Mouse (Mus musculus) CH12.LX (cell line): ENCODE results near the gene Rnf44. TPM values are rescaled to one million over a fixed set of nuclear protein-coding genes. Genes with fewer than 3 reads are reported as not detected.

ENCODE experiments used
- DNase-seq: peaks from one replicate; pipeline ENCODE4 v3.0.0-alpha.2; 2013; ENCODE audit errors: extremely low read depth
- H3K27ac ChIP-seq: 2 replicates; pipeline ENCODE4 v1.5.1; 2012; ENCODE audit warnings: low read depth, mild to moderate bottlenecking, control low read depth, moderate library complexity; ENCODE audit not compliant: insufficient read depth
- H3K27me3 ChIP-seq: replicated peaks from 2 replicates; pipeline ENCODE3; 2012; ENCODE audit warnings: inconsistent platforms
- H3K36me3 ChIP-seq, 2 experiments: replicated peaks in 1 of 2; 2 replicates each; pipeline versions ENCODE3 to v1.6.1; 2012; ENCODE audit warnings: inconsistent platforms in 1 of 2, low read length in 1 of 2, mild to moderate bottlenecking in 1 of 2, mixed read lengths in 1 of 2, moderate library complexity in 1 of 2; ENCODE audit not compliant: control insufficient read depth in 1 of 2, insufficient read depth in 1 of 2
- H3K4me1 ChIP-seq, 2 experiments: 2 replicates each; pipeline ENCODE4 v1.6.1; 2012; ENCODE audit warnings: inconsistent platforms in 1 of 2, moderate library complexity in 1 of 2; ENCODE audit not compliant: insufficient read depth in 2 of 2, control insufficient read depth in 1 of 2
- H3K4me2 ChIP-seq: 2 replicates; pipeline ENCODE4 v1.6.1; 2012; ENCODE audit warnings: low read depth, mild to moderate bottlenecking, control low read depth; ENCODE audit not compliant: poor library complexity, insufficient read depth, severe bottlenecking
- H3K4me3 ChIP-seq, 3 experiments: fragments of 150-350 bp in 1 of 3; sonication (generic) in 1 of 3; replicated peaks in 1 of 3; 2 replicates each; pipeline versions ENCODE3 to v1.5.1; 2011 to 2012; ENCODE audit warnings: low read depth in 2 of 3, low read length in 2 of 3, mild to moderate bottlenecking in 2 of 3, moderate library complexity in 2 of 3, control low read depth in 1 of 3, improper control_type of control experiment in 1 of 3, inconsistent platforms in 1 of 3, mixed read lengths in 1 of 3; ENCODE audit not compliant: poor library complexity in 1 of 3
- H3K79me2 ChIP-seq: replicated peaks from 2 replicates; pipeline ENCODE4 v1.6.1; 2012; ENCODE audit warnings: mild to moderate bottlenecking, moderate library complexity; ENCODE audit not compliant: control insufficient read depth, poor library complexity, insufficient read depth, severe bottlenecking; ENCODE audit errors: extremely low read depth
- H3K9ac ChIP-seq: 2 replicates; pipeline ENCODE4 v1.6.1; 2012; ENCODE audit warnings: low read depth, mild to moderate bottlenecking, control low read depth, moderate library complexity; ENCODE audit not compliant: insufficient read depth
- H3K9me3 ChIP-seq: replicated peaks from 2 replicates; pipeline ENCODE3; 2012; ENCODE audit warnings: low read length, inconsistent platforms, mixed read lengths
- BHLHE40 ChIP-seq: IDR thresholded peaks from 2 replicates; pipeline ENCODE4 v1.6.1; 2011; ENCODE audit warnings: mild to moderate bottlenecking, low read depth, low read length, improper control_type of control experiment
- CHD1 ChIP-seq: IDR thresholded peaks from 2 replicates; pipeline ENCODE4 v1.6.1; 2012; ENCODE audit warnings: low read depth, low read length, improper control_type of control experiment, inconsistent platforms
- CHD2 ChIP-seq: IDR thresholded peaks from 2 replicates; pipeline ENCODE4 v1.6.1; 2011; ENCODE audit warnings: low read length, improper control_type of control experiment
- CTCF ChIP-seq, 2 experiments: IDR thresholded peaks in 1 of 2; conservative IDR thresholded peaks in 1 of 2; 2 replicates each; pipeline ENCODE4 v1.5.1; 2011 to 2012; ENCODE audit warnings: low read depth in 2 of 2, low read length in 2 of 2, improper control_type of control experiment in 1 of 2, inconsistent platforms in 1 of 2, mild to moderate bottlenecking in 1 of 2, moderate library complexity in 1 of 2
- ELF1 ChIP-seq: IDR thresholded peaks from 2 replicates; pipeline ENCODE4 v1.6.1; 2014; ENCODE audit warnings: low read depth, mild to moderate bottlenecking, inconsistent platforms, low read length, improper control_type of control experiment
- EP300 ChIP-seq: IDR thresholded peaks from 2 replicates; pipeline ENCODE4 v1.6.1; 2011; ENCODE audit warnings: low read length, improper control_type of control experiment
- HCFC1 ChIP-seq: IDR thresholded peaks from 2 replicates; pipeline ENCODE4 v1.6.1; 2012; ENCODE audit warnings: low read depth, mild to moderate bottlenecking, inconsistent platforms, low read length, improper control_type of control experiment
- IRF4 ChIP-seq: IDR thresholded peaks from 2 replicates; pipeline ENCODE4 v1.6.1; 2014; ENCODE audit warnings: low read depth, mild to moderate bottlenecking, inconsistent platforms, low read length, improper control_type of control experiment
- JUN ChIP-seq: IDR thresholded peaks from 2 replicates; pipeline ENCODE4 v1.6.1; 2011; ENCODE audit warnings: low read depth, mild to moderate bottlenecking, low read length, improper control_type of control experiment, moderate library complexity; ENCODE audit not compliant: insufficient read depth
- JUND ChIP-seq: conservative IDR thresholded peaks from 2 replicates; pipeline ENCODE4 v1.6.1; 2011; ENCODE audit warnings: low read depth, low read length, improper control_type of control experiment
- MAFK ChIP-seq: IDR thresholded peaks from 2 replicates; pipeline ENCODE4 v1.6.1; 2011; ENCODE audit warnings: low read length, improper control_type of control experiment; ENCODE audit not compliant: insufficient replicate concordance
- MAX ChIP-seq: IDR thresholded peaks from 2 replicates; pipeline ENCODE4 v1.6.1; 2011; ENCODE audit warnings: low read length, improper control_type of control experiment
- MAZ ChIP-seq: IDR thresholded peaks from 2 replicates; pipeline ENCODE4 v1.6.1; 2012; ENCODE audit warnings: low read depth, mild to moderate bottlenecking, inconsistent platforms, low read length, improper control_type of control experiment, moderate library complexity
- MEF2A ChIP-seq: IDR thresholded peaks from 2 replicates; pipeline ENCODE4 v1.6.1; 2014; ENCODE audit warnings: low read depth, mild to moderate bottlenecking, inconsistent platforms, low read length, improper control_type of control experiment, borderline replicate concordance
- MXI1 ChIP-seq: IDR thresholded peaks from 2 replicates; pipeline ENCODE4 v1.6.1; 2011; ENCODE audit warnings: mild to moderate bottlenecking, low read depth, low read length, improper control_type of control experiment
- MYC ChIP-seq: IDR thresholded peaks from 2 replicates; pipeline ENCODE4 v1.6.1; 2011; ENCODE audit warnings: low read depth, mild to moderate bottlenecking, improper control_type of control experiment, low read length
- NRF1 ChIP-seq: IDR thresholded peaks from 2 replicates; pipeline ENCODE4 v1.6.1; 2014; ENCODE audit warnings: low read depth, mild to moderate bottlenecking, inconsistent platforms, low read length, improper control_type of control experiment, moderate library complexity
- PAX5 ChIP-seq: IDR thresholded peaks from 2 replicates; pipeline ENCODE4 v1.6.1; 2012; ENCODE audit warnings: low read length, inconsistent platforms, mixed read lengths
- POLR2A ChIP-seq: IDR thresholded peaks from 2 replicates; pipeline ENCODE4 v1.6.1; 2011; ENCODE audit warnings: low read depth, mild to moderate bottlenecking, improper control_type of control experiment, low read length
- RAD21 ChIP-seq: IDR thresholded peaks from 2 replicates; pipeline ENCODE4 v1.6.1; 2011; ENCODE audit warnings: low read depth, mild to moderate bottlenecking, low read length, improper control_type of control experiment, moderate library complexity
- RCOR1 ChIP-seq: conservative IDR thresholded peaks from 2 replicates; pipeline ENCODE4 v1.6.1; 2012; ENCODE audit warnings: low read depth, mild to moderate bottlenecking, inconsistent platforms, low read length, improper control_type of control experiment
- SIN3A ChIP-seq: IDR thresholded peaks from 2 replicates; pipeline ENCODE4 v1.6.1; 2012; ENCODE audit warnings: low read length, improper control_type of control experiment, inconsistent platforms
- SMC3 ChIP-seq: IDR thresholded peaks from 2 replicates; pipeline ENCODE4 v1.6.1; 2011; ENCODE audit warnings: low read depth, low read length, improper control_type of control experiment
- TCF12 ChIP-seq: IDR thresholded peaks from 2 replicates; pipeline ENCODE4 v1.6.1; 2014; ENCODE audit warnings: low read depth, mild to moderate bottlenecking, inconsistent platforms, low read length, improper control_type of control experiment
- UBTF ChIP-seq: IDR thresholded peaks from 2 replicates; pipeline ENCODE4 v1.6.1; 2012; ENCODE audit warnings: low read depth, mild to moderate bottlenecking, inconsistent platforms, low read length, improper control_type of control experiment, moderate library complexity
- ZC3H11A ChIP-seq: IDR thresholded peaks from 2 replicates; pipeline ENCODE4 v1.6.1; 2012; ENCODE audit warnings: low read depth, mild to moderate bottlenecking, inconsistent platforms, low read length, improper control_type of control experiment
- ZKSCAN1 ChIP-seq: IDR thresholded peaks from 2 replicates; pipeline ENCODE4 v1.6.1; 2012; ENCODE audit warnings: low read depth, inconsistent platforms, low read length, improper control_type of control experiment, borderline replicate concordance
- ZMIZ1 ChIP-seq: IDR thresholded peaks from 2 replicates; pipeline ENCODE4 v1.6.1; 2012; ENCODE audit warnings: low read depth, mild to moderate bottlenecking, inconsistent platforms, low read length, improper control_type of control experiment
- ZNF384 ChIP-seq: IDR thresholded peaks from 2 replicates; pipeline ENCODE4 v1.6.1; 2012; ENCODE audit warnings: low read depth, low read length, improper control_type of control experiment, inconsistent platforms
- dilution Hi-C: fragments of 300-500 bp; cut with MboI; formaldehyde crosslinking; loops from 2 replicates; pipeline ENCODE4 v1.14.3; 2020; ENCODE audit warnings: low sequenced_read_pairs; ENCODE audit not compliant: extremely low pct_unique_long_range_greater_than_20kb, extremely low pct_ligation_motif_present
- in situ Hi-C: fragments of 300-500 bp; cut with MboI; formaldehyde crosslinking; loops from 3 replicates; pipeline ENCODE4 v1.14.3; 2019; ENCODE audit warnings: low sequenced_read_pairs, low pct_ligation_motif_present, low pct_unique_long_range_greater_than_20kb, mixed read lengths
- polyA plus RNA-seq: library from polyadenylated mRNA; unstranded; fragments of >175 nt; gene quantifications from 2 replicates; pipeline ENCODE4 v1.2.1, GENCODE M21; 2012; ENCODE audit warnings: low read depth; ENCODE audit not compliant: insufficient read length
- total RNA-seq, 2 experiments: library from RNA; depleted of rRNA; stranded (reverse); fragments of 300-350 nt in 1 of 2; fragments of >200 nt in 1 of 2; gene quantifications; 2 replicates each; pipeline ENCODE4 v1.2.3; 2012 to 2014

Rnf44 gene
- total and polyA plus RNA-seq, 3 experiments, result 6.7 to 38.1 (median 12.3) TPM

DNA sequence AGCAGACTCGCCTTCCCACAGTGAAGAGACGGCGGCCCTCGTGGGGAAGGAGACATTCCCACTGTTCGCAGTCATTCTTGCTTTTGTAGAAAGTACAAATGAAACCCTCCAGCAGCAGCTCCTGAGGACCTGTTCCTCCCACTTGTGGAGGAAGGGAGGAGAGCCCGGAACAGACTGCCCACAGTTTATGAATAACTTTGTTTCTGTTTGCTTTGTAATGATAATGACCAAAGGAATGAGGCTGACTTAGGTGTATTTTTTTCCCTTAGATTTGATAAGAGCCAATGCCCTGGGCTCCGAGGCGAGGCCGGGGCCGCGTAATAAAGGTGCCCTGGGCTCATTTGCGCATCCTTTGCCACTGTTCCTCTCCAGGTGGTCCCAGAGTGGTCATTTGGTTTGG, 32.3 kb downstream of the Rnf44 start:
- Histone ChIP-seq H3K4me1 (no peaks in the 10 kb centered on the region), H3K4me2 (no peak overlapping the region), H3K9ac (no peak overlapping the region), H3K9me3 (no peaks in the 10 kb centered on the region), H3K27me3 (no peaks in the 10 kb centered on the region), H3K27ac (no peak overlapping the region), H3K36me3 (peaks cover 60 to 89% of the 10 kb centered on the region in 2 experiments), H3K79me2 (no peaks in the 10 kb centered on the region), H3K4me3 (no peak overlapping the region)
- TF ChIP-seq ELF1 (no peak), ZC3H11A (no peak), CHD1 (no peak), CTCF (conservative IDR thresholded peaks at IDR 0.05 in 1 of 2, IDR thresholded peaks at IDR 0.05 in 1 of 2; ENCODE audit: low read depth in 2 of 2, low read length in 2 of 2) (no peak), MAX (no peak), BHLHE40 (no peak), HCFC1 (no peak), ZMIZ1 (no peak), JUND (no peak), NRF1 (no peak), PAX5 (no peak), RAD21 (no peak), RCOR1 (no peak), POLR2A (no peak), TCF12 (no peak), MYC (no peak), MAZ (no peak), SIN3A (no peak), SMC3 (no peak), IRF4 (no peak)
- dilution Hi-C loops, result no loop called here
- in situ Hi-C loops, result no loop called here
- DNase-seq, result no peak

DNA sequence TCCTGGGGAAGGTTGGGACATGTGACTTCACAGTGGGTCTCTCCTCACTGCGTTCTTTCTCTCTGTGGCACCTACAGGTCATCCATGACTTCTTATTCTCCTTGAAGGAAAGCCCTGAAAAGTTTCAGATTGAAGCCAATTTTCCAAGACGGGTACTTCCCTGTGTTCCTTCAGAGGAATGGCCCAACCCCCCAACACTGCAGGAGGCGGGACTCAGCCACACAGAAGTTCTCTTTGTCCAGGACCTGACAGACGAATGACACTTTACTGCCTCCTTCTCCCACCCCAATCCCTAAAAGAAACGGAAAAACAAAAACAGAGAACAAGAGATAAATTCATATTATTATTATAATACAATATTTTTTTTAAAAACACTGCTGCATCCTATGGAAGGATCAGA, 32.8 kb downstream of the Rnf44 start:
- H3K4me2 ChIP-seq, result no peak overlapping the region
- in situ Hi-C loops (no loop called here), dilution Hi-C loops (no loop called here)
- peaks cover 65 to 90% of the 10 kb centered on the region in 2 experiments for H3K36me3 ChIP-seq
- no peak for DNase-seq
- no peaks in the 10 kb centered on the region for H3K27me3 ChIP-seq
- TF ChIP-seq MXI1, result no peak
- TF ChIP-seq RAD21, result no peak
- no peak for TF ChIP-seq ZNF384
- no peak for TF ChIP-seq UBTF
- no peak for TF ChIP-seq CHD2
- TF ChIP-seq MAX, result no peak
- TF ChIP-seq BHLHE40, result no peak
- no peak for TF ChIP-seq ZKSCAN1
- TF ChIP-seq EP300, result no peak
- TF ChIP-seq ELF1, result no peak
- no peak for TF ChIP-seq CHD1
- TF ChIP-seq RCOR1, result no peak
- TF ChIP-seq JUN, result no peak
- no peak for TF ChIP-seq MAFK
- no peak for TF ChIP-seq MEF2A
- TF ChIP-seq MAZ, result no peak
- no peak overlapping the region for H3K4me3 ChIP-seq
- no peaks in the 10 kb centered on the region for H3K9me3 ChIP-seq
- no peaks in the 10 kb centered on the region for H3K79me2 ChIP-seq
- H3K27ac ChIP-seq, result no peak overlapping the region
- H3K4me1 ChIP-seq, result no peaks in the 10 kb centered on the region
- no peak overlapping the region for H3K9ac ChIP-seq
